Mouse (Mus musculus): Measurements from ENCODE around the gene Wasl.

- no peak for TF ChIP-seq E2F4 (IDR thresholded peaks at IDR 0.05; ENCODE audit: insufficient read depth)
- TF ChIP-seq POLR2A (IDR thresholded peaks at IDR 0.05; ENCODE audit: insufficient read length, low read depth), result no peak
- TF ChIP-seq MYOG (IDR thresholded peaks at IDR 0.05; ENCODE audit: control insufficient read depth in 1 of 3, insufficient read depth in 1 of 3, insufficient read length in 2 of 3, low read depth in 2 of 3), result no peak
- no peak for TF ChIP-seq CEBPB (IDR thresholded peaks at IDR 0.05; ENCODE audit: insufficient read depth, poor library complexity, severe bottlenecking)
- no peak for TF ChIP-seq USF1 (IDR thresholded peaks at IDR 0.05; ENCODE audit: low read depth)
- no peak for TF ChIP-seq TCF12 (IDR thresholded peaks at IDR 0.05; ENCODE audit: insufficient read depth, poor library complexity, severe bottlenecking)
These were observed 54.5 kb downstream of the Wasl start for GRCm38 (mm10) chr6:24610358-24610757.
